Mouse (Mus musculus) ES-E14 (cell line): ENCODE data around the gene Smyd3.

Experiments used
- CHD2 ChIP-seq: IDR thresholded peaks from 2 replicates; pipeline ENCODE4 v1.6.1; 2014; ENCODE audit warnings: mild to moderate bottlenecking, low read depth, low read length, inconsistent platforms
- HCFC1 ChIP-seq: IDR thresholded peaks from 2 replicates; pipeline ENCODE4 v1.6.1; 2012; ENCODE audit warnings: low read length, inconsistent platforms, borderline replicate concordance; ENCODE audit not compliant: insufficient read depth
- MAFK ChIP-seq: IDR thresholded peaks from 2 replicates; pipeline ENCODE4 v1.6.1; 2014; ENCODE audit warnings: mild to moderate bottlenecking, low read depth, low read length, inconsistent platforms; ENCODE audit not compliant: insufficient read depth
- ZNF384 ChIP-seq: IDR thresholded peaks from 2 replicates; pipeline ENCODE4 v1.6.1; 2012; ENCODE audit warnings: low read depth, low read length, inconsistent platforms

DNA sequence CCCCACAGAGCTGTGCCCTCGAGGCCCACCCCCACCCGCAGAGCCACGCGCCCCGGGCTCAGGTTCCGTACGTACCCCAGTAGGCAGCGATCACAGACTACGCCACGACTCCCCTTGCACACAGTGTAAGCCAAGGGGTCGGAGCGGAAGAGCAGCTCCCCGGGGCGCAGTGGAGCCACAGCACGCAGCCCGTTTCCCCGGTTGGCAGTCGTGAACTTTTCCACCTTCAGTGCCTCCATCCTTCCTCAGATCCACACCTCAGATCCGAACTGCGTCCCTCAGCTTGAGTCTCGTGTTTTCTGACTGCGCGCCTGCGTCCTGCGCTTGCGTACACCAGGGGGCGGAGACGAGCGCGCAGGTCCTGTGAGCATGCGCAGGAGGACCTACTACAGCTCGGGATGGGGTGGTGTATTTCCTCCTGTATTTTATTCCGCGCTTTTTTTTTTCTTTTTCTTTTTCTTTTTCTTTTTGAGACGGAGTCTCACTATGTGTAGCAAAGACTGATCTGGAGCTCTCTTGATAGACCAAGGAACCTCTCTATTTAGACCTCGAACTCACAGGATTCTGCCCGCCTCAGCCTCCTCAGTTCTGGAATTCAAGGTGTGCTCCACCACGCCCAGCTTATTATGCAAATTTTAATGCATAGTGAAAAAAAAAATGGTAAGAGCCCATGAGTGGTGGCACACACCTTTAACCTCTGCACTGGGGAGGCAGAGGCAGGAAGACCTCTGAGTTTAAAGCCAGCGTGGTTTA lies at the start of gene Smyd3:
- TF ChIP-seq MAFK: 0 out of 2 replicates have a peak, but pooled peaks have one; percentile 24
- peak; percentile 90; the same call in 1 of the 2 replicates for TF ChIP-seq ZNF384
- TF ChIP-seq CHD2: 0 out of 2 replicates have a peak, but pooled peaks have one; percentile 21
- TF ChIP-seq HCFC1: no peak
